Mouse (Mus musculus) intestine, embryonic 16.5 days (tissue): ENCODE measurements around the gene Fuz. TPM values are rescaled to one million over a fixed set of nuclear protein-coding genes. Genes with fewer than 3 reads are reported as not detected.

ENCODE experiments used
- ATAC-seq: fragments of 200-750 bp; cut with Nextera tagmentation; 2 replicates; pipeline ENCODE4 v1.8.0; 2017; ENCODE audit warnings: moderate TSS enrichment, moderate library complexity
- H3K27ac ChIP-seq: fragments of 300-500 bp; sonication (generic); 2 replicates; pipeline ENCODE4 v1.5.1; 2014; ENCODE audit warnings: mild to moderate bottlenecking, low read length
- H3K27me3 ChIP-seq: fragments of 300-500 bp; sonication (generic); replicated peaks from 2 replicates; pipeline ENCODE4 v1.6.1; 2014; ENCODE audit warnings: low read length, control low read depth, mixed read lengths; ENCODE audit not compliant: control insufficient read depth, insufficient read depth
- H3K36me3 ChIP-seq: fragments of 300-500 bp; sonication (generic); 2 replicates; pipeline ENCODE4 v1.6.1; 2014; ENCODE audit warnings: low read length, control low read depth; ENCODE audit not compliant: control insufficient read depth, insufficient read depth
- H3K4me1 ChIP-seq: fragments of 300-500 bp; sonication (generic); 2 replicates; pipeline ENCODE4 v1.6.1; 2014; ENCODE audit warnings: low read length, control low read depth, mixed read lengths; ENCODE audit not compliant: control insufficient read depth, insufficient read depth
- H3K4me2 ChIP-seq: fragments of 300-500 bp; sonication (generic); 2 replicates; pipeline ENCODE4 v1.6.1; 2014; ENCODE audit warnings: low read depth, low read length, control low read depth
- H3K4me3 ChIP-seq: fragments of 300-500 bp; sonication (generic); 2 replicates; pipeline ENCODE4 v1.5.1; 2014; ENCODE audit warnings: mild to moderate bottlenecking, low read length
- H3K9ac ChIP-seq: fragments of 300-500 bp; sonication (generic); 2 replicates; pipeline ENCODE4 v1.6.1; 2014; ENCODE audit warnings: low read depth, low read length
- H3K9me3 ChIP-seq: fragments of 300-500 bp; sonication (generic); 2 replicates; pipeline ENCODE4 v1.6.1; 2016; ENCODE audit warnings: low read length, control low read depth; ENCODE audit not compliant: control insufficient read depth
- WGBS: fragments of 180-500 bp; shearing (Covaris S2); extraction: QIAGEN DNeasy Blood & Tissue Kit; methylation state at CpG from one replicate; pipeline ENCODE4 v1.1.7; 2014; 5-methylcytosine and 5-hydroxymethylcytosine counted together
- polyA plus RNA-seq: library from polyadenylated mRNA; unstranded; fragments of >200 nt; fragmentation: Nextera tagmentation; extraction: Ambion mirVana; gene quantifications from 2 replicates; pipeline ENCODE4 v1.2.1, GENCODE M21; 2015

Gene Fuz
- polyA plus RNA-seq, 1 experiment from 2014 or later, result 18.2 TPM

GRCm38 (mm10) chr7:44859896-44860295, 36.0 kb upstream of the Fuz start:
- WGBS, result 90% methylated on average over 11 of the region's 11 CpGs
- H3K9me3 ChIP-seq, result no peaks in the 10 kb centered on the region
- no peak overlapping the region for H3K27ac ChIP-seq
- no peaks in the 10 kb centered on the region for H3K27me3 ChIP-seq
- ATAC-seq, result no peak
- no peak overlapping the region for H3K4me3 ChIP-seq
- H3K4me1 ChIP-seq, result peaks cover 31% of the 10 kb centered on the region
- H3K4me2 ChIP-seq, result no peak overlapping the region
- H3K9ac ChIP-seq, result no peak overlapping the region
- H3K36me3 ChIP-seq, result peaks cover 17% of the 10 kb centered on the region

GRCm38 (mm10) chr7:44860576-44861428, 35.1 kb upstream of the Fuz start:
- peaks cover 21% of the 10 kb centered on the region for H3K36me3 ChIP-seq
- no peak overlapping the region for H3K4me3 ChIP-seq
- 0 out of 2 replicates have a peak overlapping the region, but pooled peaks have one; percentile 12 for H3K9ac ChIP-seq
- no peaks in the 10 kb centered on the region for H3K27me3 ChIP-seq
- peaks cover 31% of the 10 kb centered on the region for H3K4me1 ChIP-seq
- ATAC-seq, result peak; percentile 22
- H3K4me2 ChIP-seq, result no peak overlapping the region
- H3K27ac ChIP-seq, result peak overlapping the region; percentile 28
- no peaks in the 10 kb centered on the region for H3K9me3 ChIP-seq
- WGBS, result 54% methylated on average over 22 of the region's 22 CpGs

GRCm38 (mm10) chr7:44861429-44861816, 34.5 kb upstream of the Fuz start:
- no peaks in the 10 kb centered on the region for H3K9me3 ChIP-seq
- no peaks in the 10 kb centered on the region for H3K27me3 ChIP-seq
- no peak overlapping the region for H3K9ac ChIP-seq
- peaks cover 21% of the 10 kb centered on the region for H3K36me3 ChIP-seq
- no peak overlapping the region; the same call in 1 of the 2 replicates for H3K27ac ChIP-seq
- H3K4me1 ChIP-seq, result peaks cover 33% of the 10 kb centered on the region
- no peak for ATAC-seq
- no peak overlapping the region for H3K4me2 ChIP-seq
- 81% methylated on average over 14 of the region's 14 CpGs for WGBS
- no peak overlapping the region for H3K4me3 ChIP-seq

GRCm38 (mm10) chr7:44862434-44862833, 33.4 kb upstream of the Fuz start:
- WGBS, result 77% methylated on average over 8 of the region's 8 CpGs
- no peak for ATAC-seq
- no peaks in the 10 kb centered on the region for H3K27me3 ChIP-seq
- H3K4me1 ChIP-seq, result peaks cover 40% of the 10 kb centered on the region
- peaks cover 21% of the 10 kb centered on the region for H3K36me3 ChIP-seq
- no peak overlapping the region for H3K4me3 ChIP-seq
- no peak overlapping the region for H3K27ac ChIP-seq
- no peak overlapping the region for H3K9ac ChIP-seq
- no peaks in the 10 kb centered on the region for H3K9me3 ChIP-seq
- H3K4me2 ChIP-seq, result no peak overlapping the region

- WGBS, result 89% methylated on average over 14 of the region's 14 CpGs
- peaks cover 42% of the 10 kb centered on the region for H3K4me1 ChIP-seq
- peaks cover 21% of the 10 kb centered on the region for H3K36me3 ChIP-seq
These were observed 32.7 kb upstream of the Fuz start for GRCm38 (mm10) chr7:44863210-44863609.

GRCm38 (mm10) chr7:44863982-44864494, 31.8 kb upstream of the Fuz start:
- peak overlapping the region; percentile 14; the same call in 1 of the 2 replicates for H3K9ac ChIP-seq
- H3K9me3 ChIP-seq, result no peaks in the 10 kb centered on the region
- no peaks in the 10 kb centered on the region for H3K27me3 ChIP-seq
- H3K27ac ChIP-seq, result no peak overlapping the region
- H3K4me1 ChIP-seq, result peaks cover 41% of the 10 kb centered on the region
- ATAC-seq, result no peak
- H3K4me3 ChIP-seq, result no peak overlapping the region
- no peak overlapping the region for H3K4me2 ChIP-seq
- WGBS, result 83% methylated on average over 11 of the region's 11 CpGs
- peaks cover 21% of the 10 kb centered on the region for H3K36me3 ChIP-seq

More at GRCm38 (mm10) chr7:44863210-44863609, 32.7 kb upstream of the Fuz start:
- Histone ChIP-seq H3K9me3 (no peaks in the 10 kb centered on the region), H3K4me2 (no peak overlapping the region), H3K4me3 (no peak overlapping the region), H3K27ac (no peak overlapping the region; the same call in 1 of the 2 replicates), H3K9ac (no peak overlapping the region), H3K27me3 (no peaks in the 10 kb centered on the region)
- ATAC-seq, result no peak

- no peak for ATAC-seq
- Histone ChIP-seq H3K36me3 (peaks cover 21% of the 10 kb centered on the region), H3K4me1 (peaks cover 41% of the 10 kb centered on the region), H3K27me3 (no peaks in the 10 kb centered on the region), H3K4me3 (no peak overlapping the region), H3K27ac (no peak overlapping the region), H3K9me3 (no peaks in the 10 kb centered on the region), H3K4me2 (no peak overlapping the region), H3K9ac (peak overlapping the region; percentile 100)
- 79% methylated on average over 24 of the region's 24 CpGs for WGBS
These were observed 31.0 kb upstream of the Fuz start for GRCm38 (mm10) chr7:44864595-44865542.

- Histone ChIP-seq H3K36me3 (peaks cover 21% of the 10 kb centered on the region), H3K4me2 (peak overlapping the region; percentile 85), H3K9me3 (no peaks in the 10 kb centered on the region), H3K4me1 (peaks cover 42% of the 10 kb centered on the region), H3K4me3 (peak overlapping the region; percentile 17; the same call in 1 of the 2 replicates), H3K27ac (peak overlapping the region; percentile 79), H3K27me3 (no peaks in the 10 kb centered on the region), H3K9ac (peak overlapping the region; percentile 100)
- peak; percentile 24 for ATAC-seq
- 39% methylated on average over 15 of the region's 15 CpGs for WGBS
These were observed 29.4 kb upstream of the Fuz start for GRCm38 (mm10) chr7:44866276-44867009.
